ENCODE assay signal across 22 mouse cellular contexts in genomic region chr4:111349965-111350364, GRCm38 (mm10).
DNase-seq lines count a peak whose midpoint lies in the region; ATAC-seq and TF ChIP-seq lines count a peak whose summit lies in the region.
"Had no signal": no experiment of that assay in that cellular context is flagged by ENCODE, and none has a peak within 500 bp of the region (broad histone marks: within the 10 kb centered on the region; RNA-seq: fewer than 3 reads in every experiment).

No protein-coding gene starts in this region.

- H3K9ac ChIP-seq in midbrain, embryonic 11.5 days (ENCODE audit: low read length) = no peak overlapping the region
- H3K9ac ChIP-seq in midbrain, embryonic 13.5 days (replicated peaks) = no peak overlapping the region
- no peak overlapping the region for H3K9ac ChIP-seq in forebrain, embryonic 12.5 days
- H3K9ac ChIP-seq: heart, embryonic 12.5 days; hindbrain, embryonic 13.5 days; liver, embryonic 12.5 days; lung, embryonic 14.5 days had no signal

- no peak overlapping the region for H3K4me3 ChIP-seq in midbrain, embryonic 11.5 days (ENCODE audit: low read depth, low read length)
- no peak overlapping the region for H3K4me3 ChIP-seq in midbrain, embryonic 13.5 days (replicated peaks)
- no peak overlapping the region for H3K4me3 ChIP-seq in forebrain, embryonic 12.5 days (replicated peaks)
- no peak overlapping the region for H3K4me3 ChIP-seq in cerebellum, adult 2 months (replicated peaks; ENCODE audit: insufficient read depth, low read depth, low read length)
- H3K4me3 ChIP-seq: heart, embryonic 12.5 days; hindbrain, embryonic 13.5 days; left cerebral cortex, adult 2 months; liver, embryonic 12.5 days had no signal

- H3K27ac ChIP-seq in midbrain, embryonic 11.5 days (ENCODE audit: low read depth, low read length) = no peak overlapping the region
- H3K27ac ChIP-seq in midbrain, embryonic 13.5 days = no peak overlapping the region
- no peak overlapping the region for H3K27ac ChIP-seq in forebrain, embryonic 12.5 days
- no peak overlapping the region for H3K27ac ChIP-seq in cerebellum, adult 2 months (ENCODE audit: insufficient read depth, low read length)
- H3K27ac ChIP-seq: left cerebral cortex, adult 2 months; liver, embryonic 12.5 days had no signal

- TF ChIP-seq POLR2A in cerebellum, adult 2 months (IDR thresholded peaks at IDR 0.05; ENCODE audit: borderline replicate concordance, insufficient read depth, low read length) = no peak

- TF ChIP-seq CTCF in cerebellum, adult 2 months (IDR thresholded peaks at IDR 0.05; ENCODE audit: borderline replicate concordance, insufficient read depth, low read depth, low read length) = no peak

- 28% methylated on average over 4 of the region's 4 CpGs for WGBS in midbrain, embryonic 11.5 days
- 18% methylated on average over 4 of the region's 4 CpGs for WGBS in midbrain, embryonic 13.5 days
- 8% methylated on average over 4 of the region's 4 CpGs for WGBS in forebrain, embryonic 12.5 days
- 16% methylated on average over 4 of the region's 4 CpGs for WGBS in cerebellum, adult 2 months

- no peaks in the 10 kb centered on the region for H3K36me3 ChIP-seq in midbrain, embryonic 11.5 days (ENCODE audit: control insufficient read depth, insufficient read depth, low read length)
- H3K36me3 ChIP-seq in midbrain, embryonic 13.5 days = no peaks in the 10 kb centered on the region
- no peaks in the 10 kb centered on the region for H3K36me3 ChIP-seq in forebrain, embryonic 12.5 days (replicated peaks)
- H3K36me3 ChIP-seq: heart, embryonic 12.5 days; hindbrain, embryonic 13.5 days; liver, embryonic 12.5 days had no signal

- DNase-seq in midbrain, embryonic 11.5 days (ENCODE audit: low spot score, missing footprints) = peak; percentile 81
- peak; percentile 12 for DNase-seq in embryo, embryonic 9.5 days (ENCODE audit: extremely low spot score)
- no peak for DNase-seq in heart, adult 18-20 months
- no peak for DNase-seq in heart, adult 9 months (ENCODE audit: low spot score in 2 of 2)
- DNase-seq in cerebellum, adult 2 months = no peak
- DNase-seq: cerebellum, adult 9-10 months; heart, postnatal 14 days; kidney, adult 8-10 months; kidney, postnatal 36 days; layer of hippocampus, adult 9-11 months; lung, embryonic 14.5 days; lung, postnatal 36 days; right cerebral cortex, postnatal 14 days; spleen, adult 18-20 months; thymus, postnatal 36 days had no signal

- H3K9me3 ChIP-seq in midbrain, embryonic 11.5 days (ENCODE audit: control insufficient read depth, low read length) = no peaks in the 10 kb centered on the region
- H3K9me3 ChIP-seq in midbrain, embryonic 13.5 days = no peaks in the 10 kb centered on the region
- no peaks in the 10 kb centered on the region for H3K9me3 ChIP-seq in forebrain, embryonic 12.5 days
- H3K9me3 ChIP-seq: heart, embryonic 12.5 days; hindbrain, embryonic 13.5 days; liver, embryonic 12.5 days had no signal

- peak; percentile 55; the same call in 1 of the 2 replicates for ATAC-seq in midbrain, embryonic 11.5 days (ENCODE audit: low FRiP score)
- no peak for ATAC-seq in midbrain, embryonic 13.5 days
- ATAC-seq in forebrain, embryonic 12.5 days (ENCODE audit: low FRiP score) = peak; percentile 76; the same call in 1 of the 2 replicates
- ATAC-seq: liver, embryonic 12.5 days had no signal

- H3K27me3 ChIP-seq in midbrain, embryonic 11.5 days (ENCODE audit: control insufficient read depth, insufficient read depth, low read length) = no peaks in the 10 kb centered on the region
- H3K27me3 ChIP-seq in midbrain, embryonic 13.5 days = no peaks in the 10 kb centered on the region
- H3K27me3 ChIP-seq in forebrain, embryonic 12.5 days = no peaks in the 10 kb centered on the region
- no peaks in the 10 kb centered on the region for H3K27me3 ChIP-seq in cerebellum, adult 2 months (ENCODE audit: control insufficient read depth, insufficient read depth, low read length)
- H3K27me3 ChIP-seq: CH12.LX; heart, embryonic 12.5 days; hindbrain, embryonic 13.5 days; liver, embryonic 12.5 days had no signal

- H3K4me1 ChIP-seq in midbrain, embryonic 11.5 days (ENCODE audit: control insufficient read depth, insufficient read depth, low read length) = 0 out of 2 replicates have a peak, but pooled peaks cover 5% of the 10 kb centered on the region
- peaks cover 8% of the 10 kb centered on the region; the same call in 1 of the 2 replicates for H3K4me1 ChIP-seq in midbrain, embryonic 13.5 days (replicated peaks)
- H3K4me1 ChIP-seq in forebrain, embryonic 12.5 days = peaks cover 10% of the 10 kb centered on the region
- no peaks in the 10 kb centered on the region for H3K4me1 ChIP-seq in cerebellum, adult 2 months (ENCODE audit: control insufficient read depth, insufficient read depth, low read length)
- H3K4me1 ChIP-seq: liver, embryonic 12.5 days had no signal

- no peak overlapping the region for H3K4me2 ChIP-seq in midbrain, embryonic 11.5 days
- H3K4me2 ChIP-seq in midbrain, embryonic 13.5 days (replicated peaks) = no peak overlapping the region
- H3K4me2 ChIP-seq in forebrain, embryonic 12.5 days = no peak overlapping the region
- H3K4me2 ChIP-seq: heart, embryonic 12.5 days; hindbrain, embryonic 13.5 days; liver, embryonic 12.5 days; lung, embryonic 14.5 days had no signal

Comparison
In these comparisons a context has a peak if more than half of its experiments do, and no peak if none do; other contexts are left out.
1. DNase-seq: peak in midbrain, embryonic 11.5 days (single experiment) and embryo, embryonic 9.5 days (single experiment); none in heart, adult 18-20 months (0 of 2), heart, adult 9 months (0 of 2) and cerebellum, adult 2 months (0 of 2).